Mouse (Mus musculus): ENCODE results near the gene Klrc3. TPM values are rescaled to one million over a fixed set of nuclear protein-coding genes. Genes with fewer than 3 reads are reported as not detected.
"Not testable (repeated sequence)": the region's sequence is repeated elsewhere in the genome, so short reads cannot be mapped to it uniquely, and the experiment has no call there.

Gene Klrc3
- not detected in 2 replicates for polyA plus RNA-seq (2012; ENCODE audit: insufficient read depth, insufficient read length, low replicate concordance, missing spikeins)

GRCm38 (mm10) chr6:129643237-129643636 lies at the start of gene Klrc3:
Gene Klrc3, minus strand, starts transcription at chr6:129643337.
- not testable (repeated sequence) for H3K4me1 ChIP-seq (ENCODE audit: control insufficient read depth, insufficient read depth, low read length); H3K4me3 ChIP-seq (ENCODE audit: insufficient read depth, low read depth, low read length); H3K27ac ChIP-seq (ENCODE audit: insufficient read depth, low read depth, low read length)
- WGBS: 86% methylated on average over 3 of the region's 3 CpGs

DNA sequence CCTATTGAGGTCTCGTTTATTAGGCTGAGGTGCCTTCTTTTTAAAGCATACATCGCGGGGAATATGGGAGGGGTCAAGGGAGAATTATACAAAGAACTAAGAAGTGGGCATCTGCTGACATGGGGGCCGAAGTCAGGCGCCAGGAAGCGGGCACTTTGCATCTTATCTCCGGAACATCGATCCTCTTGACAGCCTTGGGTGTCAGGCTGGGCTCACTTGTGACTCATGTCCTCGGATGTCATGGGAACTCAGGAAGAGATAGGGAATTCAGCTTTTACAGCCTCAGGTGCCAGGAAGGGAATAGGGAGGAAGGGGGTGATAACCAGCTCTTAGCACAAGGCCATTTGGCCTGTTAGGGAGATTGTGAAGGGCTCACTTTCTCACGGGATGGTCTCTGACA lies 48.3 kb upstream of the Klrc3 start:
- H3K4me3 ChIP-seq (ENCODE audit: insufficient read depth, low read depth, low read length); H3K4me1 ChIP-seq (ENCODE audit: control insufficient read depth, insufficient read depth, low read length); H3K27ac ChIP-seq (ENCODE audit: insufficient read depth, low read depth, low read length): not testable (repeated sequence)
- 88% methylated on average over 10 of the region's 10 CpGs for WGBS

DNA sequence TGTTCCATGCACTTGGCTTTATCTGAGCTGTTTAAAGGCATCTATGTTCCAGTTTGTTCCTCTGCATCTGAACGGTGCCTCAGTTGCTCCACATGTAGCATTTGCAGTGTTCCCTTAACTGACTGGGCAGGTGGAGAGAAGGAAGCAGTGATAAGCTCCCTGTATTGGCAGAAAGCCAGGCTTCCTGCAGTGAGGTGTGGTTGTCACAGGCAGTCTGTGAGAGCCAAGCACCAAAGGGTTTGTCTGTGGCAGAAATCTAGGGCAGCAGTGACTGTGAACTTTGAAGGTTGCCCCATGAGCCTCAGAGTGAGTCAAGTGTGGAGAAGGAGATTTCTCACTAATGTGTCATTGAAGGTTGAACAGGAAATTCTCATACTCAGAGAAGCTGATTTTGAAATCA lies 37.2 kb upstream of the Klrc3 start:
- H3K4me3 ChIP-seq (ENCODE audit: insufficient read depth, low read depth, low read length): no peak overlapping the region
- no peak overlapping the region for H3K27ac ChIP-seq (ENCODE audit: insufficient read depth, low read depth, low read length)
- no peaks in the 10 kb centered on the region for H3K4me1 ChIP-seq (ENCODE audit: control insufficient read depth, insufficient read depth, low read length)
- no peak for TF ChIP-seq POLR2A (IDR thresholded peaks at IDR 0.05; ENCODE audit: insufficient read depth, low read depth, low read length)
- no peak for TF ChIP-seq CTCF (IDR thresholded peaks at IDR 0.05; ENCODE audit: insufficient read depth, low read depth, low read length)
- WGBS: 70% methylated on average over 1 of the region's 1 CpGs

GRCm38 (mm10) chr6:129678873-129679272 lies 35.7 kb upstream of the Klrc3 start, which contains the start of gene Klrc1:
Gene Klrc1, minus strand, starts transcription at chr6:129678973.
- TF ChIP-seq POLR2A (IDR thresholded peaks at IDR 0.05; ENCODE audit: insufficient read depth, low read depth, low read length): no peak
- no peak for TF ChIP-seq CTCF (IDR thresholded peaks at IDR 0.05; ENCODE audit: insufficient read depth, low read depth, low read length)
- no peak within 1 kb of the TSS for H3K27ac ChIP-seq (ENCODE audit: insufficient read depth, low read depth, low read length)
- no peaks in the 10 kb centered on the region for H3K4me1 ChIP-seq (ENCODE audit: control insufficient read depth, insufficient read depth, low read length)
- 86% methylated on average over 3 of the region's 3 CpGs for WGBS
- H3K4me3 ChIP-seq (ENCODE audit: insufficient read depth, low read depth, low read length): no peak within 1 kb of the TSS

GRCm38 (mm10) chr6:129661301-129661700 lies 18.2 kb upstream of the Klrc3 start:
- not testable (repeated sequence) for H3K4me3 ChIP-seq (ENCODE audit: insufficient read depth, low read depth, low read length); H3K27ac ChIP-seq (ENCODE audit: insufficient read depth, low read depth, low read length); H3K4me1 ChIP-seq (ENCODE audit: control insufficient read depth, insufficient read depth, low read length)
- WGBS: no CpG with 5 or more reads among the region's 3 CpGs

DNA sequence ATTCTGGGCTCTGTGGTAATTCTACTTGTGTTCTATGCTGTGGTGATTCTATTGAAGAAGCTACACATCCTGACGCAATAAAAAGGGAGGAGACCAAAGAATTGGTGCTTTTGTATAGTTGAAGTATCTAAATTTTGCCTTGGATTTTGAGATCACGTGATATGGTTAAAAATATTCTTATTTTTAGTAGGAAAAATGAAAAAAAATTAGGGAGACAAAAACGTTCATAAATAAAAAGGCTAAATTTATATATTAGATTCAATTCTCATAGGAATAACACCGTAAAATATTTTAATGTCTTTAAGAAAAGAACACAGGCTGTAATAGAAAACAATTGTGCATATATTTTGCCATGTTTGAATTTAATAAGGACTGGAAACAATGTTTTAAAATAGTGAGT lies 17.5 kb upstream of the Klrc3 start, which contains the start of gene Klrc2:
Gene Klrc2 (minus strand): TSS at position 101 of the 400 bp plus-strand sequence.
- H3K27ac ChIP-seq (ENCODE audit: insufficient read depth, low read depth, low read length); H3K4me1 ChIP-seq (ENCODE audit: control insufficient read depth, insufficient read depth, low read length); H3K4me3 ChIP-seq (ENCODE audit: insufficient read depth, low read depth, low read length): not testable (repeated sequence)
- 77% methylated on average over 4 of the region's 4 CpGs for WGBS

DNA sequence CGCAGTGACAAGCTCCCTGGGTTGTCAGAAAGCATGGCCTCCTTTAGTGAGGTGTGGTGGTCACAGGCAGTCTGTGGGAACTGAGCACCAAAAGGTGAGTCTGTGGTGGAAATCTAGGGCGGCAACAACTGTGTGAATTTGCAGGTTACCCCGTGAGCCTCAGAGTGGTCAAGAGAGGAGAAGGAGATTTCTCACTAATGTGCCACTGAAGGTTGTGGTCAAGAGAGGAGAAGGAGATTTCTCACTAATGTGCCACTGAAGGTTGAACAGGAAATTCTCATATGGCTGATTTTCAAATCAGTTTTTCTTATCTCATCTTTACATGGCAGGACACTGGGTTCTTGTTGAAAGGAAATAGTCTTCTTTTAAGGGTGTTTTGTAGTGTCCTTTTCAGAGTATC lies 917 bp upstream of the Klrc3 start:
- not testable (repeated sequence) for H3K4me3 ChIP-seq (ENCODE audit: insufficient read depth, low read depth, low read length)

DNA sequence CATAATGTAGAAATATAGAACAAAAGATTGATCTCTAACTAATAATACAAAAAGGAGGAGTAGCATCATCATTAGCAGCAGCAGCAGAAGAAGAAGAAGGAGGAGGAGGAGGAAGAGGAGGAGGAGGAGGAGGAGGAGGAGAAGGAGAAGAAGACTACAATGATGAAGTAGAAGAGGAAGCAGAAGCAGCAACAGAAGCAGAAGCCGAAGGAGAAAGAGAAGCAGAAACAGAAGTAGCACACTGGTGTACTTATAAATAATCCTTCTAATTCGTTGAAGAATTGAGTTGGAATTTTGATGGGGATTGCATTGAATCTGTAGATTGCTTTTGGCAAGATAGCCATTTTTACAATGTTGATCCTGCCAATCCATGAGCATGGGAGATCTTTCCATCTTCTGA lies 12.1 kb downstream of the Klrc3 start:
- not testable (repeated sequence) for H3K4me1 ChIP-seq (ENCODE audit: control insufficient read depth, insufficient read depth, low read length); H3K4me3 ChIP-seq (ENCODE audit: insufficient read depth, low read depth, low read length); H3K27ac ChIP-seq (ENCODE audit: insufficient read depth, low read depth, low read length)
- 91% methylated on average over 2 of the region's 2 CpGs for WGBS

More for the DNA sequence above, 917 bp upstream of the Klrc3 start:
- H3K4me1 ChIP-seq (ENCODE audit: control insufficient read depth, insufficient read depth, low read length); H3K27ac ChIP-seq (ENCODE audit: insufficient read depth, low read depth, low read length): not testable (repeated sequence)
- whole genome bisulfite sequencing: 100% methylated on average over 1 of the region's 3 CpGs

DNA sequence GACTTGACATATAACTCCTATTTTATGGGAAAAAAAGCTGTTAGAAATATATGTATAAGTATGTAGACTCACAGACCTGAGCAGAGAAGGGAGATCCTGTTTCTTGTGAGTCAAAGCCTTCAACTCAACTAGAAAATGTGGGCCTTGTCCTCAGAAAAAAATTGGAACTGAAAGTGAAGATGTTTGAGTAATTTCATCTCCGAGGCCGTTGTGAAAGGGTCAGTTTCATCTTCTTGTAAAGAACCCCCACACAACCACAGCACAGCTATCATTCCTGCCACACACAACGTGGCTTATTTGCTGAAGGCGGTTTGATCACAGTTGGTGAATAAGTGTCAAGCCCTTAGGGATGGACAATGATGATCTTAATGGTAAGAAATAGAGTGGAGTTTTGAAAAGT lies 19.4 kb downstream of the Klrc3 start, which contains the start of gene Klrk1:
Gene Klrk1 (minus strand): TSS at position 130 of the 400 bp plus-strand sequence.
- no peak within 1 kb of the TSS for H3K4me3 ChIP-seq (ENCODE audit: insufficient read depth, low read depth, low read length)
- H3K4me1 ChIP-seq (ENCODE audit: control insufficient read depth, insufficient read depth, low read length): no peaks in the 10 kb centered on the region
- TF ChIP-seq POLR2A (IDR thresholded peaks at IDR 0.05; ENCODE audit: insufficient read depth, low read depth, low read length) (no peak), CTCF (IDR thresholded peaks at IDR 0.05; ENCODE audit: insufficient read depth, low read depth, low read length) (no peak)
- WGBS: 77% methylated on average over 4 of the region's 4 CpGs
- H3K27ac ChIP-seq (ENCODE audit: insufficient read depth, low read depth, low read length): no peak within 1 kb of the TSS

- H3K4me3 ChIP-seq (ENCODE audit: insufficient read depth, low read depth, low read length): no peak overlapping the region
- no peak for TF ChIP-seq POLR2A (IDR thresholded peaks at IDR 0.05; ENCODE audit: insufficient read depth, low read depth, low read length)
- H3K27ac ChIP-seq (ENCODE audit: insufficient read depth, low read depth, low read length): no peak overlapping the region
- no peaks in the 10 kb centered on the region for H3K4me1 ChIP-seq (ENCODE audit: control insufficient read depth, insufficient read depth, low read length)
Measured at GRCm38 (mm10) chr6:129608372-129608771, 34.8 kb downstream of the Klrc3 start.

DNA sequence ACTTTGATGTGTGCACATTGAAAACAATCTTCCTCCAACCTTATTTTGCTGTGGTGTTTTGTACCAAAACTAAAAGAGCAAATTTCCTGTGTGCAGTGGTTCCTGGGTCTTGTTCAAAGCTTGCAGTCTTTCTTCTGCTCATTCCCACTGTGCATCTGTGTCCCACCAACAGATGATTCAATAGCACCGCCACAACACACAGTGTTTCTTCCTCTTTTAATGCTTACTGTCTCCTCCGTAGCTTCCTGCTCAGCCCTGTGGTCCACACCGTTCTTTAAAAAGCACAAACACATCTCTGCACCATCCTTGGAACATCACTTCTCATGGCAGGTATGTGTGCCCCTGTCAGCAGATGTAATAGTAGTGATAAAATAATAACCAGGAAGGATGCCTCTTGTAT lies 51.6 kb downstream of the Klrc3 start, which contains the start of gene Klrd1:
Gene Klrd1 (plus strand): TSS at position 275 of the 400 bp plus-strand sequence.
- no peak for TF ChIP-seq POLR2A (IDR thresholded peaks at IDR 0.05; ENCODE audit: insufficient read depth, low read depth, low read length)
- no peak for TF ChIP-seq CTCF (IDR thresholded peaks at IDR 0.05; ENCODE audit: insufficient read depth, low read depth, low read length)
- Histone ChIP-seq H3K4me3 (ENCODE audit: insufficient read depth, low read depth, low read length) (no peak within 1 kb of the TSS), H3K4me1 (ENCODE audit: control insufficient read depth, insufficient read depth, low read length) (no peaks in the 10 kb centered on the region), H3K27ac (ENCODE audit: insufficient read depth, low read depth, low read length) (no peak within 1 kb of the TSS)
- WGBS: 55% methylated on average over 3 of the region's 3 CpGs

Other genes starting within 250 kb of the Klrc3 start
- not detected in 2 replicates for gene Clec1b, start 246.0 kb downstream of the Klrc3 start, polyA plus RNA-seq (2012; ENCODE audit: insufficient read depth, insufficient read length, low replicate concordance, missing spikeins)
- not detected in 2 replicates for gene Clec9a, start 234.5 kb downstream of the Klrc3 start, polyA plus RNA-seq (2012; ENCODE audit: insufficient read depth, insufficient read length, low replicate concordance, missing spikeins)
- not detected in 2 replicates for gene Clec1a, start 191.3 kb downstream of the Klrc3 start, polyA plus RNA-seq (2012; ENCODE audit: insufficient read depth, insufficient read length, low replicate concordance, missing spikeins)
- not detected in 2 replicates for gene Olr1, start 136.2 kb downstream of the Klrc3 start, polyA plus RNA-seq (2012; ENCODE audit: insufficient read depth, insufficient read length, low replicate concordance, missing spikeins)
- gene Tmem52b, start 130.8 kb downstream of the Klrc3 start, polyA plus RNA-seq (2012; ENCODE audit: insufficient read depth, insufficient read length, low replicate concordance, missing spikeins): not detected in 2 replicates
- gene Gabarapl1, start 110.2 kb downstream of the Klrc3 start, polyA plus RNA-seq (2012; ENCODE audit: insufficient read depth, insufficient read length, low replicate concordance, missing spikeins): 169 TPM in 1 of 2 replicates, not detected in the other
- not detected in 2 replicates for gene Klre1, start 65.4 kb downstream of the Klrc3 start, polyA plus RNA-seq (2012; ENCODE audit: insufficient read depth, insufficient read length, low replicate concordance, missing spikeins)
- gene Klrd1, start 51.6 kb downstream of the Klrc3 start, polyA plus RNA-seq (2012; ENCODE audit: insufficient read depth, insufficient read length, low replicate concordance, missing spikeins): not detected in 2 replicates
- not detected in 2 replicates for gene Klrk1, start 19.5 kb downstream of the Klrc3 start, polyA plus RNA-seq (2012; ENCODE audit: insufficient read depth, insufficient read length, low replicate concordance, missing spikeins)
- not detected in 2 replicates for gene Klrc2, start 17.4 kb upstream of the Klrc3 start, polyA plus RNA-seq (2012; ENCODE audit: insufficient read depth, insufficient read length, low replicate concordance, missing spikeins)
- gene Klrc1, start 35.6 kb upstream of the Klrc3 start, polyA plus RNA-seq (2012; ENCODE audit: insufficient read depth, insufficient read length, low replicate concordance, missing spikeins): not detected in 2 replicates
- not detected in 2 replicates for gene Klri1, start 73.8 kb upstream of the Klrc3 start, polyA plus RNA-seq (2012; ENCODE audit: insufficient read depth, insufficient read length, low replicate concordance, missing spikeins)
- gene Klri2, start 97.1 kb upstream of the Klrc3 start, polyA plus RNA-seq (2012; ENCODE audit: insufficient read depth, insufficient read length, low replicate concordance, missing spikeins): not detected in 2 replicates
- not detected in 2 replicates for gene Gm156, start 140.9 kb upstream of the Klrc3 start, polyA plus RNA-seq (2012; ENCODE audit: insufficient read depth, insufficient read length, low replicate concordance, missing spikeins)
- not detected in 2 replicates for gene Gm17631, start 219.3 kb upstream of the Klrc3 start, polyA plus RNA-seq (2012; ENCODE audit: insufficient read depth, insufficient read length, low replicate concordance, missing spikeins)
- not detected in 2 replicates for gene Klra17, start 233.3 kb upstream of the Klrc3 start, polyA plus RNA-seq (2012; ENCODE audit: insufficient read depth, insufficient read length, low replicate concordance, missing spikeins)

Data from olfactory bulb, adult 2 months (tissue).